Mouse (Mus musculus) gastrocnemius, adult 2 months (tissue): Measurements from ENCODE around the gene Dcaf5. TPM values are rescaled to one million over a fixed set of nuclear protein-coding genes. Genes with fewer than 3 reads are reported as not detected.
A peak's percentile ranks its signal among the peaks of the same experiment; 100 is the strongest.

ENCODE experiments used
- DNase-seq: peaks from one replicate; pipeline ENCODE4 v3.0.0; 2022
- H3K27ac ChIP-seq: fragments of 200-600 bp; 2 replicates; pipeline ENCODE4 v1.8.1; 2022; ENCODE audit warnings: mild to moderate bottlenecking
- H3K4me3 ChIP-seq: fragments of 200-600 bp; 2 replicates; pipeline ENCODE4 v1.8.1; 2022; ENCODE audit warnings: mild to moderate bottlenecking, moderate library complexity
- CTCF ChIP-seq: fragments of 200-600 bp; IDR thresholded peaks from 2 replicates; pipeline ENCODE4 v1.8.1; 2022; ENCODE audit warnings: antibody characterized with exemption, mild to moderate bottlenecking, moderate library complexity
- intact Hi-C: fragments of 180-260 bp; cut with DNase I; formaldehyde crosslinking; loops from one replicate; pipeline ENCODE4 v1.15.1; 2025
- total RNA-seq, 2 experiments: library from RNA; stranded (reverse); gene quantifications; 2 replicates each; pipeline ENCODE4 v1.2.3; 2021

The Dcaf5 gene
- total RNA-seq, 2 experiments from 2014 or later = 39.4 to 50.8 TPM

- TF ChIP-seq CTCF = peak; percentile 55
- intact Hi-C loops = no loop called here
- Histone ChIP-seq H3K4me3 (no peak overlapping the region), H3K27ac (no peak overlapping the region)
- DNase-seq = no peak
Observed at GRCm38 (mm10) chr12:80440957-80441356, 4.6 kb upstream of the Dcaf5 start.

GRCm38 (mm10) chr12:80437051-80437675, 762 bp upstream of the Dcaf5 start:
- DNase-seq = no peak
- intact Hi-C loops = loop anchor here (2.0 kb wide), 2 partner anchors 26 to 30 kb away; partner anchors contain the start of gene Exd2
- TF ChIP-seq CTCF = no peak
- Histone ChIP-seq H3K4me3 (peak overlapping the region; percentile 92), H3K27ac (peak overlapping the region; percentile 98)

- intact Hi-C loops = loop anchor here (2.0 kb wide), 2 partner anchors 27 to 29 kb away; partner anchors contain the start of gene Exd2
- DNase-seq = no peak
- no peak for TF ChIP-seq CTCF
- Histone ChIP-seq H3K27ac (peak overlapping the region; percentile 98), H3K4me3 (peak overlapping the region; percentile 92)
Observed at GRCm38 (mm10) chr12:80435887-80436286, 514 bp downstream of the Dcaf5 start.

- intact Hi-C loops = no loop called here
- H3K4me3 ChIP-seq = peak overlapping the region; percentile 92
- peak; percentile 79 for DNase-seq
- peak overlapping the region; percentile 98 for H3K27ac ChIP-seq
- TF ChIP-seq CTCF = peak; percentile 30; the same call in 1 of the 2 replicates
Observed at GRCm38 (mm10) chr12:80434961-80435691, 1.3 kb downstream of the Dcaf5 start.

GRCm38 (mm10) chr12:80434601-80434960, 1.8 kb downstream of the Dcaf5 start:
- Histone ChIP-seq H3K27ac (peak overlapping the region; percentile 98), H3K4me3 (peak overlapping the region; percentile 92)
- intact Hi-C loops = no loop called here
- no peak for TF ChIP-seq CTCF
- no peak for DNase-seq

GRCm38 (mm10) chr12:80433266-80433665, 3.1 kb downstream of the Dcaf5 start:
- TF ChIP-seq CTCF = no peak
- peak overlapping the region; percentile 30 for H3K4me3 ChIP-seq
- intact Hi-C loops = no loop called here
- DNase-seq = no peak
- peak overlapping the region; percentile 53 for H3K27ac ChIP-seq

- TF ChIP-seq CTCF = no peak
- intact Hi-C loops = no loop called here
- no peak overlapping the region for H3K4me3 ChIP-seq
- DNase-seq = no peak
- H3K27ac ChIP-seq = peak overlapping the region; percentile 46; the same call in 1 of the 2 replicates
Observed at GRCm38 (mm10) chr12:80427683-80428082, 8.7 kb downstream of the Dcaf5 start.

GRCm38 (mm10) chr12:80415100-80415499, 21.3 kb downstream of the Dcaf5 start:
- H3K27ac ChIP-seq = no peak overlapping the region
- no peak for DNase-seq
- no peak overlapping the region for H3K4me3 ChIP-seq
- intact Hi-C loops = no loop called here
- TF ChIP-seq CTCF = no peak

GRCm38 (mm10) chr12:80410855-80411254, 25.5 kb downstream of the Dcaf5 start:
- DNase-seq = peak; percentile 21
- peak overlapping the region; percentile 81 for H3K27ac ChIP-seq
- no peak for TF ChIP-seq CTCF
- H3K4me3 ChIP-seq = peak overlapping the region; percentile 13
- intact Hi-C loops = no loop called here

GRCm38 (mm10) chr12:80407824-80408223, 28.6 kb downstream of the Dcaf5 start:
- intact Hi-C loops = loop anchor here (2.0 kb wide), 1 partner anchor 29 kb away; the partner anchor contains the start of gene Dcaf5
- H3K4me3 ChIP-seq = no peak overlapping the region
- H3K27ac ChIP-seq = no peak overlapping the region
- TF ChIP-seq CTCF = peak; percentile 56
- DNase-seq = no peak

GRCm38 (mm10) chr12:80406650-80407049, 29.8 kb downstream of the Dcaf5 start:
- Histone ChIP-seq H3K4me3 (no peak overlapping the region), H3K27ac (no peak overlapping the region)
- peak; percentile 69 for TF ChIP-seq CTCF
- intact Hi-C loops = loop anchor here (2.0 kb wide), 1 partner anchor 30 kb away; the partner anchor contains the start of gene Dcaf5
- peak; percentile 27 for DNase-seq

- intact Hi-C loops = no loop called here
- TF ChIP-seq CTCF = no peak
- Histone ChIP-seq H3K27ac (no peak overlapping the region), H3K4me3 (no peak overlapping the region)
- DNase-seq = no peak
Observed at GRCm38 (mm10) chr12:80404139-80404538, 32.3 kb downstream of the Dcaf5 start.

GRCm38 (mm10) chr12:80399147-80399546, 37.3 kb downstream of the Dcaf5 start:
- H3K27ac ChIP-seq = no peak overlapping the region
- intact Hi-C loops = loop anchor here (10.0 kb wide), 1 partner anchor 246 kb away; the partner anchor contains the start of genes Erh and Slc39a9
- H3K4me3 ChIP-seq = no peak overlapping the region
- DNase-seq = no peak
- no peak for TF ChIP-seq CTCF
